Mouse (Mus musculus) midbrain, embryonic 14.5 days (tissue): ENCODE results near the gene Diras1. TPM values are rescaled to one million over a fixed set of nuclear protein-coding genes. Genes with fewer than 3 reads are reported as not detected.

Source experiments
- ATAC-seq: fragments of 200-750 bp; cut with Nextera tagmentation; 2 replicates; pipeline ENCODE4 v1.8.0; 2017; ENCODE audit warnings: moderate number of reproducible peaks, moderate library complexity; ENCODE audit not compliant: low FRiP score, low TSS enrichment
- DNase-seq: peaks from one replicate; pipeline ENCODE4 v3.0.0-alpha.2; 2015
- H3K27ac ChIP-seq: fragments of 300-500 bp; sonication (generic); replicated peaks from 2 replicates; pipeline ENCODE4 v1.5.1; 2014; ENCODE audit warnings: mild to moderate bottlenecking, low read depth, low read length, moderate library complexity
- H3K27me3 ChIP-seq: fragments of 300-500 bp; sonication (generic); 2 replicates; pipeline ENCODE4 v1.6.1; 2014; ENCODE audit warnings: low read length, control low read depth, mixed read lengths; ENCODE audit not compliant: control insufficient read depth, insufficient read depth
- H3K36me3 ChIP-seq: fragments of 300-500 bp; sonication (generic); 2 replicates; pipeline ENCODE4 v1.6.1; 2014; ENCODE audit warnings: low read length, control low read depth; ENCODE audit not compliant: control insufficient read depth, insufficient read depth
- H3K4me1 ChIP-seq: fragments of 300-500 bp; sonication (generic); 2 replicates; pipeline ENCODE4 v1.6.1; 2014; ENCODE audit warnings: mild to moderate bottlenecking, antibody characterized with exemption, low read length, control low read depth; ENCODE audit not compliant: control insufficient read depth, insufficient read depth
- H3K4me2 ChIP-seq: fragments of 300-500 bp; sonication (generic); 2 replicates; pipeline ENCODE4 v1.6.1; 2014; ENCODE audit warnings: mild to moderate bottlenecking, low read length, moderate library complexity
- H3K4me3 ChIP-seq: fragments of 300-500 bp; sonication (generic); replicated peaks from 2 replicates; pipeline ENCODE4 v1.5.1; 2014; ENCODE audit warnings: low read depth, low read length
- H3K9ac ChIP-seq: fragments of 300-500 bp; sonication (generic); replicated peaks from 2 replicates; pipeline ENCODE4 v1.6.1; 2014; ENCODE audit warnings: mild to moderate bottlenecking, low read length, moderate library complexity
- H3K9me3 ChIP-seq: fragments of 300-500 bp; sonication (generic); 2 replicates; pipeline ENCODE4 v1.6.1; 2016; ENCODE audit warnings: low read length, control low read depth, mixed read lengths; ENCODE audit not compliant: control insufficient read depth
- WGBS: fragments of 180-500 bp; shearing (Covaris S2); extraction: QIAGEN DNeasy Blood & Tissue Kit; methylation state at CpG from one replicate; pipeline ENCODE4 v1.1.7; 2014; 5-methylcytosine and 5-hydroxymethylcytosine counted together
- polyA plus RNA-seq: library from polyadenylated mRNA; unstranded; fragments of >200 nt; fragmentation: Nextera tagmentation; extraction: Ambion mirVana; gene quantifications from 2 replicates; pipeline ENCODE4 v1.2.1, GENCODE M21; 2014

The Diras1 gene
- polyA plus RNA-seq, 1 experiment from 2014 or later, result 24.0 TPM

DNA sequence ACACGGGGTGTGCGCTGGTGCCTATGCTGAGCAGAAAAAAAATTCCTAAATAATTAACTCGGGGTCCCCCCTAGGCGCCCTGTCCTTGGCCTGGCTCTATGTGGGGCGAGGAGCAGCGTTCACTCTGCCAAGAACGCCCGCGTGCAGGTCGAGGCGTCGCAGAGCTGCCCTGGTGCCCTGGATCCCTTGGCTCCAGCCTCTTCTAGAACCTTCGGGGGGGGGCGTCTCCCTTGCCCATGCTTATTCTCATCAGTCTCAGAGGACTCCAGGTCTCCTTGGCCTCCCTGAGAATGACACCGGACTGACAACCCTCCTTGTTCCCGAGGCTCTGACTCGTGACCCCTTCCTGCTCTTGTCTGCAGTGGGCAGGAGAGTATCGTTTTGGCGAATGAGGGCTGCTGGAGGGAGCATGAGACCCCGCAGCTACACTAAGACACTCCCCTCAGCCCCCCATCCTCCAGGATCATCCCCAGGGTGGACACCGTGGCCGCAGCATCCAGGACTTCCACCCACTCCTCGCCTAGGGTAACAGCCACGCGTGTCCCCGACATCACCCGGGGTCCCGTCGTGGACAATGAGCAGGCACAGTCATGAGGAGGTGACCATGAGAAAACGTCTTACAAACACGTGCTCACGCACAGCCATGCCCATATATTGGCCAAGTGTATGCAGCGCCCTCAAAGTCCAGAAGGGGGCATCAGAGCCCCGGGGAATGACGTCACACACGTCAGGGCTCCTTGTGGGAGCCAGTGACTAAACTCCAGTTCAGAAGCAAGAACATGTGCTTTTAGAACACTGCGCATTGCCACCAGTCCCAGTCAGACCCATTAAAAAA lies 25.9 kb downstream of the Diras1 start:
- H3K4me2 ChIP-seq, result peak overlapping the region; percentile 34
- ATAC-seq (peak; percentile 77), DNase-seq (peak; percentile 91)
- H3K4me3 ChIP-seq, result no peak overlapping the region
- no peak overlapping the region for H3K9ac ChIP-seq
- peaks cover 6% of the 10 kb centered on the region for H3K4me1 ChIP-seq
- no peak overlapping the region for H3K27ac ChIP-seq
- no peaks in the 10 kb centered on the region for H3K9me3 ChIP-seq
- 32% methylated on average over 37 of the region's 37 CpGs for WGBS
- H3K36me3 ChIP-seq, result no peaks in the 10 kb centered on the region
- no peaks in the 10 kb centered on the region for H3K27me3 ChIP-seq

DNA sequence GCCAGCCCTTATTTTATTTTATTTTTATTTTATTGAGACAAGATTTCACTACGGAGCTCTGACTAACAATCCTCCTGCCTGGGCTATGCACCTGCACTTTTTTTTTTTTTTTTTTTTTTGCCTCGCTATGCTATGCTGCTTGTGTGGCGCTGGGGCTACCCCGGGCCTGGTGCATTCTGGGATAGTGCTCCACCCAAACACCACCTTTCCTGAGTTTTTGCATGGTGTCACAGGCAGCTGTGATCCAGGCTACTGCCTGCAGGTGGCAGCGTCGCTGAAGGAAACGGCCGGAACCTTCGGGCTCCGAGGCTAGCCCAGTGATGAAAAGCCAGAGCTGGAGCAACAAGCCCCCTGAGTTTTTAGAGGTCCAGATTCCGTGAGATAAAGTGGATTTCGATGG lies 26.7 kb downstream of the Diras1 start:
- no peaks in the 10 kb centered on the region for H3K36me3 ChIP-seq
- no peak overlapping the region for H3K27ac ChIP-seq
- H3K27me3 ChIP-seq, result no peaks in the 10 kb centered on the region
- H3K9ac ChIP-seq, result no peak overlapping the region
- no peak overlapping the region for H3K4me3 ChIP-seq
- ATAC-seq (no peak), DNase-seq (peak; percentile 80)
- 17% methylated on average over 12 of the region's 12 CpGs for WGBS
- no peak overlapping the region for H3K4me2 ChIP-seq
- peaks cover 6% of the 10 kb centered on the region for H3K4me1 ChIP-seq
- no peaks in the 10 kb centered on the region for H3K9me3 ChIP-seq

DNA sequence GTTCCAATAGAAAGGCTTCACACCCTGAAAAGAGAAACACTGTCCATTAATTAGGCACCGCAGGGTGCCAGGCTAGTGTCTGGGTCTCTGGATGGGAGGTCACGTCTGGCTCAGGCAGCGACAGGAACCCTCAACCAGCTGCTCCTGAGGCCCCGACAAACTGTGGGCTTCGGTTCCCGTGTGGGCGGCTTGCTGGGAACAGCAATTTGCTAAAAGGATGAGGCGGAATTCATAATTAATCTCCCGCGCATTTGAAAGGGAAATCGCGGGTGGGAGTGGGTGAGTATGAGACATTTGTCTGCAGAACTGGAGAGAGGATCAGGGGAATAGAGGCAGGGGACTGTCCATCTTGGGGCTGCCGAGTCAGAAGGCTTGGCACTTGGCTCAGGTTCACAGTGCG lies 27.4 kb downstream of the Diras1 start:
- DNase-seq (no peak), ATAC-seq (no peak)
- Histone ChIP-seq H3K9me3 (no peaks in the 10 kb centered on the region), H3K4me3 (no peak overlapping the region), H3K4me2 (no peak overlapping the region), H3K36me3 (no peaks in the 10 kb centered on the region), H3K9ac (peak overlapping the region; percentile 21; the same call in 1 of the 2 replicates), H3K27me3 (no peaks in the 10 kb centered on the region), H3K4me1 (peaks cover 6% of the 10 kb centered on the region), H3K27ac (no peak overlapping the region)
- WGBS, result 33% methylated on average over 14 of the region's 14 CpGs

DNA sequence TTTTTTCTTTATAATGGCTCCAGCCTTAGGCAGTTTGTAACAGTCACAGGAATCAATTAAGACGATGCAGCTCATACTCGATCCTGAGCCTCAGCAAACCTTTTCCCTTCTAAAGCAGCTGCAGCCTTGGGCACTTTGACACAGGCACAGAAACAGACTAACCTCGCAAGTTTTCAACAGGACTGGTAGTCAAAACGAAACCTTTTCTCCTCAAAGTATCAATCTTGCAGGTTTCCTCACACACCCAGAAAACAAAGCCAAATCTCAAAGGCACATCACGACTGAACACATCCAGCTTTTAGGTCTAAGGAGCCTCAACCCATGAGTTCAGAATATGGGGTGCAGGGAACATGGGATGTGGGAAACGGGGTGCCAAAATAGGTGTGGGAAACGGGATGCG lies 28.1 kb downstream of the Diras1 start:
- 85% methylated on average over 8 of the region's 8 CpGs for WGBS
- H3K4me1 ChIP-seq, result peaks cover 6% of the 10 kb centered on the region

DNA sequence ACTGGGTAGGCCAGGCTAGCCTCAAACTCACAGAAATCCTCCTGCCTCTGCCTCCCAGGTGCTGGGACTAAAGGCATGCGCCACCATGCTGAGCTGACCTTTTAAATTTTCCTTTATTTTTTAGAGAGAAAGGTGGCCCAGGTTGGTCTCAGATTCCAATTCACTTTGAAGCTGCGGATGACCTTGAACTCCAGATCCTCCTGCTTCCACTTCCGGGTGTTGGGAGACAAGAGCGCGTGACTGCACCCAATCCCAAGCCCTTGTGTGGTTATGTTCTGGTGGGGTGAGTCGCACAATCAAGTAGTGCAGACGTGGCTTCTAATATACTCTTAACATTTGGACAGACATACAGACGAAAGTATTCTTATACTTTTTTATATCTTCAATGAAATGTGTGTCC lies 29.0 kb downstream of the Diras1 start:
- H3K4me1 ChIP-seq, result peaks cover 6% of the 10 kb centered on the region
- H3K27ac ChIP-seq, result no peak overlapping the region
- WGBS, result 94% methylated on average over 8 of the region's 8 CpGs
- H3K4me3 ChIP-seq, result no peak overlapping the region
- no peak overlapping the region for H3K9ac ChIP-seq
- H3K4me2 ChIP-seq, result no peak overlapping the region
- ATAC-seq (no peak), DNase-seq (no peak)
- no peaks in the 10 kb centered on the region for H3K27me3 ChIP-seq
- H3K36me3 ChIP-seq, result no peaks in the 10 kb centered on the region
- no peaks in the 10 kb centered on the region for H3K9me3 ChIP-seq

More for the DNA sequence above, 28.1 kb downstream of the Diras1 start:
- no peak overlapping the region for H3K4me2 ChIP-seq
- ATAC-seq (no peak), DNase-seq (no peak)
- no peaks in the 10 kb centered on the region for H3K9me3 ChIP-seq
- H3K27me3 ChIP-seq, result no peaks in the 10 kb centered on the region
- no peaks in the 10 kb centered on the region for H3K36me3 ChIP-seq
- no peak overlapping the region for H3K4me3 ChIP-seq
- no peak overlapping the region for H3K27ac ChIP-seq
- no peak overlapping the region for H3K9ac ChIP-seq

DNA sequence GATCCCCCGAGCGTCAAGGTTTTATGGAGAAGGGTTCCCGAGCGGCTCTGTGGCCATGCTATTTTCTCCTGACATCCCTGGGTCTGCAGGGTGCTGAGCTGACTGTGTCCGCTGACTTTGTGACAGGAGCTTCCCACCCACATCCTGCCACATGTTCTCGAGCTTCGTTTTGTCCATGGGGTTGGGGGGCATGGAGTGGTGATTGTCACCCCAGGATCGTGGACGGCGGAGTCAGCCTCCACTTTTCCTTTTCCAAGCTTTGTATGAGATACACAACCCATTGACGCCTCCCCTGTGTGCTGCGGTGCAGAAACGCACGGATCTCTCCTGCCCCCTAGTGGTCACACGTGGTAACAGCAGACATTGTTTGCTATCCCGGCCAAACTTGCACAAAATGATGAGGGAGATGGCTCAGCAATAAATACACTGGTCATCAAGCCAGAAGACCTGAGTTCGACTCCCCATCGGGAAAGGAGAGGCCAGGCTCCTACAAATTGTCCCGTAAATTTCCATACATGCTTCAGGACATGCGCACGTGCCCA lies 30.3 kb downstream of the Diras1 start:
- H3K36me3 ChIP-seq, result no peaks in the 10 kb centered on the region
- WGBS, result 12% methylated on average over 21 of the region's 21 CpGs
- no peak overlapping the region for H3K4me3 ChIP-seq
- ATAC-seq (no peak), DNase-seq (peak; percentile 91)
- no peaks in the 10 kb centered on the region for H3K4me1 ChIP-seq
- no peak overlapping the region for H3K27ac ChIP-seq
- H3K9me3 ChIP-seq, result no peaks in the 10 kb centered on the region
- peak overlapping the region; percentile 35; the same call in 1 of the 2 replicates for H3K4me2 ChIP-seq
- H3K27me3 ChIP-seq, result no peaks in the 10 kb centered on the region
- H3K9ac ChIP-seq, result no peak overlapping the region; the same call in 1 of the 2 replicates

DNA sequence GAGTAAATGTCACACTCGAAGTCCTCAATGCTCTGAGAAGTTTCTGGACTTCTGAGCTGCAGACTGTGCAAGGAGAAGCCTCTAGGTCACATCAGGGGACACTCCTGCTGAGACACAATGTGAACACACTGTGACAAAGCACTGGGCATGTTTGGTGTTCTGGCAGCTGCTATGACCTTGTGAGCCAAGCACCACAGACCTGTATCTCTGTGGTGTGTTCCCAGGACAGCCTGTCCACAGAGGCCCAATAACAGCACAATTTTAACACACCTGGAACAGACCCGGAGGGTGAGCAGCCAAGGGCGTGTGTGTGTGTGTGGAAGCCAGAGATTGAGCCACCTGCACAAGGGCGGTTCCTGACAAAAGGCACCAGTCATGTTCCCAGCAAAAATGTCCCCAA lies 30.8 kb downstream of the Diras1 start:
- Histone ChIP-seq H3K4me1 (no peaks in the 10 kb centered on the region), H3K27ac (no peak overlapping the region), H3K9me3 (no peaks in the 10 kb centered on the region), H3K4me3 (no peak overlapping the region), H3K36me3 (no peaks in the 10 kb centered on the region), H3K27me3 (no peaks in the 10 kb centered on the region), H3K4me2 (peak overlapping the region; percentile 35; the same call in 1 of the 2 replicates), H3K9ac (no peak overlapping the region; the same call in 1 of the 2 replicates)
- 70% methylated on average over 4 of the region's 4 CpGs for WGBS
- ATAC-seq (no peak), DNase-seq (no peak)

DNA sequence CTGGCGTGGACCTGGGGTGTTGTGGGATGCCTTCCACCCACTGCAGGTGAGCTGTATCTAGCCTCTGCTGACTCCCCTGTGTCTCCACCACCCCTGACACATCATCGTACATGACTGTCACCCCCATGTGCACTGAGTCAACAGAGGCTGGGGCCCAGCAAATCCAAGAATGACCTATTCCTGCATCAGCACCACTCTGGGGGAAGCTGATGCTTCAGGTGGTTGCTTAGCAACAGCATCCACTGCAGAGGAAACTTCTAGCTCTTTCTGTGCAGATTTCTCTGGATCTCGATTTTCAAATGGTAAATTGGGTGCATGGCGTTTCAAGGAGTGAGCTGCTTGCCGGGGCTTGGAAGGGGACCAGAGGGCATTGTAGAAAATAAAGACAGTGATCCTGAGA lies 32.2 kb downstream of the Diras1 start:
- Histone ChIP-seq H3K4me1 (no peaks in the 10 kb centered on the region), H3K9ac (no peak overlapping the region), H3K4me3 (no peak overlapping the region), H3K36me3 (no peaks in the 10 kb centered on the region), H3K27ac (no peak overlapping the region), H3K4me2 (no peak overlapping the region), H3K27me3 (no peaks in the 10 kb centered on the region), H3K9me3 (no peaks in the 10 kb centered on the region)
- 53% methylated on average over 5 of the region's 5 CpGs for WGBS
- ATAC-seq, result no peak
- DNase-seq, result peak; percentile 48

DNA sequence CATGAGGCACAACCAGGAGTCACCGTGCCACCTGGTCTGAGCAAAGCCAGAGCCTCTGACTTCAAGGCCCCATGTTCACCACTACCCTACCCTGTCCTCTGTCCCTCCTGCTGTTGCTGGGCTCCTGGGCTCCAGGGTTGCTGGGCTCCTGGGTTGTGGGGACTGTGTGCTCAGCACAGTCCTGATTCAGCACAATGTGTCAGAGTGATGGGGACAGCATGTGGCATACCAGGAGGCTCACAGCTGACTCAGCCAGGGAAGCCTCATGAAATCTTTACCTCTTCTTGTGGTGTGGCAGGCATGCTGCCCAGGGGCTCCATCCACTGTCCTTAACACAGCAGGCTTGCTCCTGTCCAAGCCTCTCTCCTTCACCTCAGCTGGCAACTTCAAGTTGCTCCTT lies 33.5 kb downstream of the Diras1 start:
- ATAC-seq (no peak), DNase-seq (no peak)
- WGBS, result 80% methylated on average over 1 of the region's 1 CpGs
- H3K27me3 ChIP-seq, result peaks cover 2% of the 10 kb centered on the region; the same call in 1 of the 2 replicates
- H3K27ac ChIP-seq, result no peak overlapping the region
- H3K4me1 ChIP-seq, result 0 out of 2 replicates have a peak, but pooled peaks cover 3% of the 10 kb centered on the region
- H3K4me3 ChIP-seq, result no peak overlapping the region
- H3K9ac ChIP-seq, result no peak overlapping the region
- H3K4me2 ChIP-seq, result no peak overlapping the region
- H3K36me3 ChIP-seq, result no peaks in the 10 kb centered on the region
- H3K9me3 ChIP-seq, result no peaks in the 10 kb centered on the region
